ENCODE assay signal across 20 mouse cellular contexts in genomic region chr9:23956593-23956992, GRCm38 (mm10).
DNase-seq lines count a peak whose midpoint lies in the region; ATAC-seq and TF ChIP-seq lines count a peak whose summit lies in the region.
"Had no signal": no experiment of that assay in that cellular context is flagged by ENCODE, and none has a peak within 500 bp of the region (broad histone marks: within the 10 kb centered on the region; RNA-seq: fewer than 3 reads in every experiment).

No protein-coding gene starts in this region.

- H3K27ac ChIP-seq in lung, embryonic 15.5 days = no peak overlapping the region
- no peak overlapping the region for H3K27ac ChIP-seq in lung, postnatal 0 days (ENCODE audit: low read length)
- no peak overlapping the region for H3K27ac ChIP-seq in hindbrain, embryonic 12.5 days
- H3K27ac ChIP-seq: embryonic facial prominence, embryonic 15.5 days; forebrain, embryonic 10.5 days; gastrocnemius, adult 2 months; hindbrain, embryonic 10.5 days had no signal

- H3K9ac ChIP-seq in lung, embryonic 15.5 days = no peak overlapping the region
- H3K9ac ChIP-seq in lung, postnatal 0 days (replicated peaks; ENCODE audit: low read depth) = no peak overlapping the region
- no peak overlapping the region for H3K9ac ChIP-seq in hindbrain, embryonic 12.5 days
- H3K9ac ChIP-seq: embryonic facial prominence, embryonic 15.5 days; heart, embryonic 12.5 days had no signal

- peak; percentile 49 for DNase-seq in kidney, postnatal 10 days
- no peak for DNase-seq in kidney, adult 9 months
- no peak for DNase-seq in lung, postnatal 25 days (ENCODE audit: low spot score)
- DNase-seq in lung, postnatal 0 days (ENCODE audit: low spot score) = peak; percentile 40
- DNase-seq in lung, postnatal 36 days = peak; percentile 0
- DNase-seq: adrenal gland, adult 2 months; adrenal gland, postnatal 36 days; cerebellum, adult 2 months; cerebellum, postnatal 10 days; gastrocnemius, adult 2 months; gastrocnemius, postnatal 25 days had no signal

- peak; percentile 67; the same call in 1 of the 2 replicates for ATAC-seq in lung, embryonic 15.5 days (ENCODE audit: borderline replicate concordance, extremely low read depth, low FRiP score, low TSS enrichment)
- ATAC-seq in lung, postnatal 0 days = no peak
- ATAC-seq in hindbrain, embryonic 12.5 days (ENCODE audit: low FRiP score) = no peak
- ATAC-seq: forebrain, embryonic 14.5 days had no signal

- H3K4me1 ChIP-seq in lung, embryonic 15.5 days = no peaks in the 10 kb centered on the region
- no peaks in the 10 kb centered on the region for H3K4me1 ChIP-seq in lung, postnatal 0 days (ENCODE audit: insufficient read depth, low read depth, low read length)
- no peaks in the 10 kb centered on the region for H3K4me1 ChIP-seq in hindbrain, embryonic 12.5 days
- H3K4me1 ChIP-seq: embryonic facial prominence, embryonic 15.5 days; forebrain, embryonic 10.5 days; heart, embryonic 12.5 days; hindbrain, embryonic 10.5 days had no signal

- TF ChIP-seq EP300 in lung, postnatal 0 days (IDR thresholded peaks at IDR 0.05) = no peak

- H3K9me3 ChIP-seq in lung, embryonic 15.5 days = no peaks in the 10 kb centered on the region
- no peaks in the 10 kb centered on the region for H3K9me3 ChIP-seq in lung, postnatal 0 days (ENCODE audit: low read length)
- no peaks in the 10 kb centered on the region for H3K9me3 ChIP-seq in hindbrain, embryonic 12.5 days (replicated peaks)
- H3K9me3 ChIP-seq: embryonic facial prominence, embryonic 15.5 days; forebrain, embryonic 10.5 days; heart, embryonic 12.5 days; hindbrain, embryonic 10.5 days had no signal

- H3K4me3 ChIP-seq in lung, embryonic 15.5 days = no peak overlapping the region
- H3K4me3 ChIP-seq in lung, postnatal 0 days (ENCODE audit: low read depth, low read length) = no peak overlapping the region
- no peak overlapping the region for H3K4me3 ChIP-seq in hindbrain, embryonic 12.5 days
- H3K4me3 ChIP-seq: embryonic facial prominence, embryonic 15.5 days; erythroblast, embryonic 14.5 days; forebrain, embryonic 10.5 days; gastrocnemius, adult 2 months; heart, embryonic 12.5 days; hindbrain, embryonic 10.5 days had no signal

- no peak overlapping the region for H3K4me2 ChIP-seq in lung, embryonic 15.5 days
- no peak overlapping the region for H3K4me2 ChIP-seq in lung, postnatal 0 days (replicated peaks; ENCODE audit: low read depth, low read length)
- H3K4me2 ChIP-seq in hindbrain, embryonic 12.5 days (replicated peaks) = no peak overlapping the region
- H3K4me2 ChIP-seq: embryonic facial prominence, embryonic 15.5 days; heart, embryonic 12.5 days had no signal

- H3K27me3 ChIP-seq in lung, embryonic 15.5 days = no peaks in the 10 kb centered on the region
- no peaks in the 10 kb centered on the region for H3K27me3 ChIP-seq in lung, postnatal 0 days (replicated peaks; ENCODE audit: insufficient read depth, low read length)
- H3K27me3 ChIP-seq in hindbrain, embryonic 12.5 days = no peaks in the 10 kb centered on the region
- H3K27me3 ChIP-seq: CH12.LX; embryonic facial prominence, embryonic 15.5 days; heart, embryonic 12.5 days had no signal

- no peaks in the 10 kb centered on the region for H3K36me3 ChIP-seq in lung, embryonic 15.5 days
- H3K36me3 ChIP-seq in lung, postnatal 0 days (ENCODE audit: insufficient read depth, low read length) = no peaks in the 10 kb centered on the region
- H3K36me3 ChIP-seq in hindbrain, embryonic 12.5 days = no peaks in the 10 kb centered on the region
- H3K36me3 ChIP-seq: embryonic facial prominence, embryonic 15.5 days; forebrain, embryonic 10.5 days; heart, embryonic 12.5 days; hindbrain, embryonic 10.5 days had no signal

- TF ChIP-seq CTCF in lung, postnatal 0 days (IDR thresholded peaks at IDR 0.05) = no peak

Comparison
In these comparisons a context has a peak if more than half of its experiments do, and no peak if none do; other contexts are left out.
1. DNase-seq: peak in kidney, postnatal 10 days (single experiment), lung, postnatal 0 days (single experiment) and lung, postnatal 36 days (single experiment); none in kidney, adult 9 months (single experiment) and lung, postnatal 25 days (single experiment).